Mouse (Mus musculus) lung, postnatal 4 days (tissue): ENCODE measurements around the gene Gm11444.

Experiments
- DNase-seq, 2 experiments: peaks; one replicate each; pipeline ENCODE4 v3.0.0; 2021

Gm11444 gene

GRCm38 (mm10) chr11:85812201-85812966 lies 37.7 kb downstream of the Gm11444 start:
- no peak for DNase-seq

- no peak for DNase-seq
These were observed 38.5 kb downstream of the Gm11444 start for GRCm38 (mm10) chr11:85811676-85812075.

GRCm38 (mm10) chr11:85811229-85811628 lies 38.9 kb downstream of the Gm11444 start:
- no peak for DNase-seq

- DNase-seq, result peak in 1 of 2 experiments; percentile 64
These were observed 42.8 kb downstream of the Gm11444 start for GRCm38 (mm10) chr11:85807353-85807752.

- DNase-seq, result peak in 1 of 2 experiments; percentile 44
These were observed 44.4 kb downstream of the Gm11444 start for GRCm38 (mm10) chr11:85805779-85806178.

- no peak for DNase-seq
These were observed 46.1 kb downstream of the Gm11444 start for GRCm38 (mm10) chr11:85804048-85804447.

GRCm38 (mm10) chr11:85800380-85800779 lies 49.8 kb downstream of the Gm11444 start:
- no peak for DNase-seq

- DNase-seq, result peak in 1 of 2 experiments; percentile 50
These were observed 50.3 kb downstream of the Gm11444 start for GRCm38 (mm10) chr11:85799856-85800255.

GRCm38 (mm10) chr11:85799456-85799855 lies 50.7 kb downstream of the Gm11444 start:
- DNase-seq, result no peak
